Mouse (Mus musculus): Measurements from ENCODE around the gene Als2. TPM values are rescaled to one million over a fixed set of nuclear protein-coding genes. Genes with fewer than 3 reads are reported as not detected.

The Als2 gene
- polyA plus RNA-seq, 1 experiment = 3.5 TPM

DNA sequence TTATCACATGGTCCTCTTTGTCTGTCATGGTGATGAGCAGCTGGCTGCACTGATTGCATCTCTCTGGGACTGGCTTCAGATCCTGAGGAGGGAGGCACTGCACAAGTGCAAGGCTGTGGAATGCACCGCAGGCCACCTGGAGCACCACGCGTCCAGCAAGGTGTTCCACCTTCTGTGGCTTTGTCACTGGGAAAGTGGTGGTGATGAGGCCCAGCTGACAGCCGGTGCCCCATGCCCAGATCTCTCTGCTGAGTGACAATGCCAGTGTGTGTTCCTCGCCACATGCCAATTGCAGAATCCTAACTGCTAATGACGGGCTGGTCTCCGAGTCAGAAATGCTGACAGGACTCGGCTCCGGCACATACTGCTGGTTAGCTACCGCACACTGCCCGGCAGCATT is 21.6 kb downstream of the Als2 start:
- no peak for DNase-seq (ENCODE audit: low read depth, low spot score)
- WGBS = 95% methylated on average over 11 of the region's 11 CpGs

DNA sequence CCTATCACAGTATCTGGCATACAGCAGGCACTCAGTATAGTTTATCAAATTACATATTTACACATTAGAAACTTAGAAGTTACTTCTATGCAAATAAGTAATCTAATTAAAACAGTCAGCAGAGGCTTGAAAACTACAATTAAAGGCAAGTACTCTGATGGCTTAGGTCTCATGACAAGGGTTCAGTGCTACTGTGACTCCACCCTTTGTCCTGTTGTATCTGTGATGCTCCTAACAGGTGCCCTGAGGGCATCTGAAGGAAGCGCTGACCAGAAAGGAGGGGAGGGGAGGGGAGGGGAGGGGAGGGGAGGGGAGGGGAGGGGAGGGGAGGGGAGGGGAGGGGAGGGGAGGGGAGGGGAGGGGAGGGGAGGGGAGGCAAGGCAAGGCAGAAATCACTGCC is 24.1 kb downstream of the Als2 start:
- DNase-seq (ENCODE audit: low read depth, low spot score) = no peak
- no CpG with 5 or more reads among the region's 1 CpGs for WGBS

DNA sequence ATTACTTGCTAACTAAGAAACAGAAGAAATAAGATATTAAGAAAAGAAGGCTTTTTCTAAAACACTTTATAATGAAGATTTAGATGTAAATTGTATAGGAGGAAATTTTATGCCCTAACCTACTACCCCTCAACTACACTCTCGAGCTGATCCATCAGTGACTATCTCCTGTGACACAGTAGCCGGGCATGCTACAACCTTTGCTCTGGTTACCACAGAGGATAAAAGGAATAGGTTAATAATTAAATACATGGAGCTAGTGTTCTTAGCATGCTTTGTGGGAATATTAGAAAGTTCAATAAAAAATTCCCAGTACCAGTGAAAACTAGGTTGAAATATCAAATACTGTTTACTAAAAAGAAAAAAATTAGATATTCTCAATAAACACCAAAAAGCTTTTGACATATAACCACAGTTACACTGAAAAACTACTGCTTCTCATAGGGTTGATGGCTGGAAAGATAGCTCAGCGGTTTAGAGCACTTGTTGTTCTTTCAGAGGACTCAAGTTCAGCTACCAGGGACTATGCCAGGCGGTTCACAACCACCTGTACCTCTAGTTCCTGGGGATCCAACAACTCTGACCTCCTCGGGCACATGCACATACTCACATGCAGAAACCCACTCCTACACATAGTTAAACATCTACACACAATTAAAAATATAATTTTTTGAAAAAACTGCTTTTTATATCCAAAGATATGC is 24.8 kb downstream of the Als2 start:
- DNase-seq (ENCODE audit: low read depth, low spot score) = no peak
- WGBS = 36% methylated on average over 5 of the region's 5 CpGs

DNA sequence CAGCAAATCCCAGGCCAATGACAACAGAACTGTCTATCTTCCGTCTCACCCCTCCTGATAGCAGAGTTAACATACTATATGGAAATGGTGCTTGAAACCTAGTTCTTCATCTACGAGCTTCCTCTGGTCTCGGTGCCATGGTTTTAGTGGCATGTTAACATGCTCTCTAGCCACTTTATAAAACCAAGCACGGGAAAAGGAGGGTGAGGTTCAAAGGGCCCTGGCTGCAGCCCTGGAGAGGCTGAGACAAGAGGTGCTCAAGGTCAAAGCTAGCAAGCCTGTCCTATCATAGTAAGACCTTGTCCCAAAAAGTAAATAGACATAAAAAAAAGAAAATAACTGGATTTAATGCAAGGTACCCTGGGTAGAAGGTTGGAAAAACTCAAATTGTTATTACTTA is 25.4 kb downstream of the Als2 start:
- 46% methylated on average over 4 of the region's 4 CpGs for WGBS
- no peak for DNase-seq (ENCODE audit: low read depth, low spot score)

DNA sequence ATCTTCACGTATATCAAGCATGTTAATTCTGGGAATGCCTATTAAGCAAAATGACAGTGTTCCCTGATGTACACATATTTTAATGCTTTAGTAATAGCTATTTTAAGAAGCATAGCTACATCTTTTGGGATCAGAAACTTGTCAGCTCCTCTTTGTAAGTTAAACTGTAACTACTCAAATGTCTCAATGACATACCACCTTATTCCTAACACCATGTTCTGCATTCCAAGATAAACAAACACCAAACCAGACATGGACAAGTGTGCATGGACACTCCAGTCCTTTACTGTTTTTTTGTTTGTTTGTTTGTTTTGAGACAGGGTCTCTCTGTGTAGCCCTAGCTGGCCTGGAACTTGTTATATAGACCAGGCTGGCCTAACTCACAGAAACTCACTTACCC is 28.7 kb downstream of the Als2 start:
- 95% methylated on average over 1 of the region's 1 CpGs for WGBS
- no peak for DNase-seq (ENCODE audit: low read depth, low spot score)

DNA sequence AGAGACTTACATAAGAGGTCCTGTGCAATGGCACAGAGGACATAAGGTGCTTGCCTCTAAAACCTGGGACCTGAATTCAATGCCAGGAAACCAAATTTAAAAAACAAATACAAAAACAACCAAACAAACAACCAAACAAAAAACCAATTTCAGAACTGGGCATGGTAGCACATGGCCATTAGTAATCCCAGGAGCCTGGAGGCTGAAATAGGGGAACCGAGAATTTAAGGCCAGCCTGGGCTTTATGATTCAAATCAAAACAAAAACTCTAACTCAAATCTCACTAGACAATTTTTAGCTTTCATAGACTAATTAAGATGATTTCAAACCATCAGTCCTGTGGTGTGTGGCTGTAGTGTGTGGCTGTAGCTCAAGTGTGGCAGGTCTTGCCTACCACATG is 32.5 kb downstream of the Als2 start:
- 80% methylated on average over 1 of the region's 1 CpGs for WGBS
- DNase-seq (ENCODE audit: low read depth, low spot score) = no peak

DNA sequence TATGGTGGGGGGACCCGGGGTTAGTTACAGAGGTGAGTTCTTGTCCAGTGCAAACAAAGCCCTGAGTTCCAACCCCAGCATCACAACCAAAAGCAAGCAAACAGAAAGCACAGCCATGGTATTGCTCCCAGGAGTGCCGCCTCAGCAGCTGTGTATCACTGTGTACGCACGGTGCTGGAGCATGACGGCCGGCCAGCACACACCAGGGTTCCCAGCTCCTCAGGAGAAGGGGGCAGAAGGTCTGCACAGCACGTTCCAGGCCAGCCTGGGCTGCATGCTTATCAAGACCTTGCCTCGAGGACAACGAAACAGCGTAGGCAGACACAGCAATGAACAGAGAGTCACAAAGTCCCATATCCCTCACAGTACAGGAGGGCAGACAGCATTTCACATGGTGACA is 34.7 kb downstream of the Als2 start:
- WGBS = 96% methylated on average over 10 of the region's 10 CpGs

DNA sequence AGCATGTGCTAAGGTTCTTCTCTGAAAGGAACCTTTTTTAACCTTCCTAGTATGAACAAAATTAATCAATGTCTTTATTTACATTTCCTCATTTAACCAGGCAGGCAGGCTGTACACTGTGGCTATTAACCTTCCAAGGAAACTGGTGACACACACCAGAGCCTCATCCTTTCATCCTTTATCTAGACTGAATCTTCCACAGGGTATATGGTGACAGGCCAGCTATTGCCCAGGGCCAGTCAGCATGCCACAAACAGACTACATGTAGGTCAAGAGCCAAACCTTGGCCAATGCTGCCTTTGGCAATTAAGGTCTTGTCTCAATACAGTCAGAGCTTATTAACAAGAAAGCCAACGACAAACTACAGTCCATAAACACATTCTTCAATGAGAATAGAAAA is 35.5 kb downstream of the Als2 start:
- no peak for DNase-seq (ENCODE audit: low read depth, low spot score)
- 57% methylated on average over 1 of the region's 1 CpGs for WGBS

More for the DNA sequence above, 34.7 kb downstream of the Als2 start:
- no peak for DNase-seq (ENCODE audit: low read depth, low spot score)

DNA sequence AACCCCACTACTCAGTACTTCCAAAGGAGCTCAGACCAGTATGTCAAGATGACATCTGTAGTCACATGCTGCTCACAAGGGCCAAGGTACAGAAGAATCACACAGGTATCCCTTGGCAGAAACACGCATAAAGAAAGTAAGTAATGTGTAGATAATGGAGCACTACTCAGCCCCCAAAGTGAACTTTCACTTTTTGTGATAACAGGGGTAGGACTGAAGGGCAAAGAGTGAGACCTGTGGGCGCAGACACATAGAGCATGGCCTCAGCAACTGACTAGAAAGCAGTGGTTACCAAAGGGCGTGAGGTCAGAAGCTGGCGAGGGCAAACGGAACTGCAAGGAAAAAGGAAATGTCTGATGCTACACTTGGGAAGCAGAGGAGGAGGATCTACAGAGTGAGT is 36.1 kb downstream of the Als2 start:
- WGBS = 88% methylated on average over 5 of the region's 5 CpGs
- DNase-seq (ENCODE audit: low read depth, low spot score) = no peak

DNA sequence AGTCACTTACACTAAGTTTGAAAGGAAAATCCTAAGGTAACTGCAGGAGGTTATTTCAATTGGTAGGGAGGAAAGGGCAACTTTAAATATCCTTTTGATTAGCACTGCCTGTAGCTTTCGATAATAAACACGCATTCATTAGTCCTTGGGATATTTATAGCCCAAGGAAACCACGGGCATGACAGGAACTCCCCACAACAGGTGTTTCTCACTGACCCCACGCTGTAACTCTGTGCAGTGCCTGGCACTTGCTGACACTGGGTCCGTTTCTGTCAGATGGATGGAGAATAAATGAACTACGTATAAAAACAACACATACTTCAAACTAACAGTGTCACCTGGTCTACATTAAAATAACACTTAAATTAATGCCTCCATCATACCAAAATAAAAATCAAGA is 42.1 kb downstream of the Als2 start:
- DNase-seq (ENCODE audit: low read depth, low spot score) = no peak
- 63% methylated on average over 6 of the region's 6 CpGs for WGBS

DNA sequence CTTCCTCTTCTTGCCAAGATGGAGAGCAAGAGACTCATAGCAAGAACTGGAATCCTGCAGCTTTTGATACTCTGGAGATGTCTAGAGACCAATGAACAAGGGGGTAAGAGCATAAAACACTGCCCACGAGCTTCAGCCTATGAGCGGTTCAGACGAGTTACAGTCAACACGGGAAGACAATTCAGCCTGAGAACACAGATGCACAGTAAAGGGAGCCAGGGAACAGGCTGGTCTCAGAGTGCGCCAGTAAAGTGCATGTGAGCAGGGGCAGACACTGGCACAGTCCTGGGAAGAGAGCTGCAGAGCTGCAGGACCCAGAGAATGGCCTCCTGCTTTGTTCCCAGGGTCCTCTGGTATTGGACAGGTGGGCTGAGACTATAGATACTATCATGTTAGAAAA is 49.2 kb downstream of the Als2 start:
- 83% methylated on average over 5 of the region's 5 CpGs for WGBS
- no peak for DNase-seq (ENCODE audit: low read depth, low spot score)

DNA sequence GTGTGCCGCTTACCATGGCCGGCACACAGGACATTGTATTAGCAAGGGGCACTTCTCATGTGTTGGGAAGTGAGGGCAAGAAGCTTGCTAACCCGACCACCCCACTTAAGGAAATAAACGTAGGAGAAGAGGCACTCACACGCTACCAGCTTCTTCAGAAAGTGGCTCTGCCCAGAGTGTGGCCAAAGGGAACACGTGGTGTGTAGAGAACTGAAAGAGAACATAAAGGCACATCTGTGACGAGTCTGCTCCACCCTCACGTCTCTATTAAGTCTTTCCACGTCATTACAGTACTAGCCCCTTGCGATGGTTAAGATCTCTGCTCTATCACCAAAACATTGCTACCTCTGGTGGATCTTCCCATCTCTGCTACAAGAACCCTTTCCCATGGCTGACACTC is 50.7 kb downstream of the Als2 start:
- 89% methylated on average over 10 of the region's 10 CpGs for WGBS
- DNase-seq (ENCODE audit: low read depth, low spot score) = no peak

DNA sequence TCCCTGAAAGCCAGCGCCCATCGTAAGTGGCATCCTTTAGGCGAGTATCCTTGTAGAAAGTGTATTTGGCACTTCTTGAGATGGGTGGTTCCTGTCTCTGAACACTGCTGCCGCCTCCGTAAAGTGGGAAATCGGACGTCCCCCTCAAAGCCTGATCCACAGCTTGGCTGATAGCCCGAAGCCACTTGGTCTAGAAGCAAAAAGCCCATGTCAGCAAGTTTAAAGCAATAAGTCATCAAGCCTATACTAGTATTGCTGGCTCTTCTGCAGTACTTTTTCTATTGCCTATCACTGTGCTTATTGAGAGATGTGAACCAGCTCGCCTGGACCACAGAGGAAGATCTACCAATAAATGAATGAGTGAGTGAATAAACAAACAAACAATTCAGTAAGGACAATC is 51.6 kb downstream of the Als2 start:
- no peak for DNase-seq (ENCODE audit: low read depth, low spot score)
- WGBS = 86% methylated on average over 9 of the region's 9 CpGs

DNA sequence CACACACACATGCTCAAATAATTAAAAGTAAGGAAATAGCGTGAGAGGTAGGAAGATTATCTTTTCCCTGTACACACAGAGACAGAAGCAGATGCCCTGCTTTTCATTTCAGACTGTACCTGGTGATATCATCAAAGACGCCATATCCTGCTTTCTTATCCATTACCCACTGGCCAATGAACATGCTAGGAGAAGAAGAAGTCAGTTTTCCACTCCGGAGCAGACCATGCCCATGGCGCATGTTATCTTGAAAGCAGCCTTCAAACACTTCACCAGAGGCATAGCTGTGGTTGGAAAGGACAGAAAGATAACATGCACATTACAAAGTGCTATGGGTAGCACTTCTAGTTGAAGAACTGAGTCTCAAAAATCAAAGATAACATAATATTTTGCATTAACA is 54.0 kb downstream of the Als2 start:
- 95% methylated on average over 4 of the region's 4 CpGs for WGBS
- DNase-seq (ENCODE audit: low read depth, low spot score) = no peak

DNA sequence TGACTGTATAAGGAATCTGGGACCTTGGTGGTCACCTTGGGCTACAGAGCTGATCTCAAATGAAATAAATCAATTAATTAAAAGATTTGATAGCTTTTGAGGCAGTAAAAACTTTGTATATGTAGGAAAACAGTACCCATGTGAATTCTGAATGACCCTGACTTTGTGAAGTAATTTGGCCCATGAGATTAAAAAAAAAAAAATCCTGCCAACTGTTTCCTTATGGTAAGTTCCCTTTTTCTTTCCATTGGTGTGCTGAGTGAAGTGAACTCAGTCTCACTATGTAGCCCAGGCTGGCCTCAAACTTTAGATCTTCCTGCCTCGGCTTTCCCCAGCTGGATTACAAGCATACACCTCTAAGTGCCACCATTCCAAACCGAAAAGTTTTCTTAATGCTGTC is 54.7 kb downstream of the Als2 start:
- DNase-seq (ENCODE audit: low read depth, low spot score) = no peak
- WGBS = 90% methylated on average over 2 of the region's 2 CpGs

DNA sequence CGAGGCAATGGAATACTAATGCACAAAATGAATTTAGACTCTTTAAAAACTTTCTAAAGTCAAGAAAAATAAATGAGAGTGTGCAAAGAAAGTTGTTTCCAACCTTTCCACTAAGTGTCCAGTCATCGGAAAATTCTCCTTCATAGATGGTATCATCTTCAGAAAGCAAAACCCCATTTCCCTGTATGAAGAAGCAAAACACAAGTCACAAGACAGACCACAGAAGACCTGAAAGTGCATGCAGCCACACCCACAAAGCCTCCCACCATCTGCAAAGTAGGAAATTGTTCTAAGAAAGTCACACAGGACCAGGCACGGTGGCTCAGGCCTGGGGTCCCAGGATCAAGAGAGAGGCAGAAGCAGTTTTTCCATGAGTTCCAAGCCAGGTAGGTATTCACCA is 57.0 kb downstream of the Als2 start:
- DNase-seq (ENCODE audit: low read depth, low spot score) = no peak

DNA sequence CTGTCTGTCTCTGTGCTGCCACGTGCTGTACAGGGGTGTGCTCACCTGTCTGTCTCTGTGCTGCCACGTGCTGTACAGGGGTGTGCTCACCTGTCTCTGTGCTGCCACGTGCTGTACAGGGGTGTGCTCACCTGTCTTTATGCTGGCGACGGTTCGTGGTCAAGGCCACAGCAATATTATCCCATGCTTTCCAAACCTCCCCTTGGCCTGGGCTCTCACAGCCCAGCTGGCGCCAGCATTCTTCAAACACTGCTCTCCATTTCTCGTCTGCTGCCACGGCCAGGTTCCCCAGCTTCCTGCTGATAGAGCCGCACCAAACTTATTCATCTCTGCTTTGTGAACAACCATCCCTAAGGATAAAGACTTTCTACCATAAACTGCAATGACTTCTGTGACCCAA is 58.6 kb downstream of the Als2 start:
- no peak for DNase-seq (ENCODE audit: low read depth, low spot score)
- WGBS = 67% methylated on average over 10 of the region's 10 CpGs

More for the DNA sequence above, 57.0 kb downstream of the Als2 start:
- 89% methylated on average over 3 of the region's 3 CpGs for WGBS

DNA sequence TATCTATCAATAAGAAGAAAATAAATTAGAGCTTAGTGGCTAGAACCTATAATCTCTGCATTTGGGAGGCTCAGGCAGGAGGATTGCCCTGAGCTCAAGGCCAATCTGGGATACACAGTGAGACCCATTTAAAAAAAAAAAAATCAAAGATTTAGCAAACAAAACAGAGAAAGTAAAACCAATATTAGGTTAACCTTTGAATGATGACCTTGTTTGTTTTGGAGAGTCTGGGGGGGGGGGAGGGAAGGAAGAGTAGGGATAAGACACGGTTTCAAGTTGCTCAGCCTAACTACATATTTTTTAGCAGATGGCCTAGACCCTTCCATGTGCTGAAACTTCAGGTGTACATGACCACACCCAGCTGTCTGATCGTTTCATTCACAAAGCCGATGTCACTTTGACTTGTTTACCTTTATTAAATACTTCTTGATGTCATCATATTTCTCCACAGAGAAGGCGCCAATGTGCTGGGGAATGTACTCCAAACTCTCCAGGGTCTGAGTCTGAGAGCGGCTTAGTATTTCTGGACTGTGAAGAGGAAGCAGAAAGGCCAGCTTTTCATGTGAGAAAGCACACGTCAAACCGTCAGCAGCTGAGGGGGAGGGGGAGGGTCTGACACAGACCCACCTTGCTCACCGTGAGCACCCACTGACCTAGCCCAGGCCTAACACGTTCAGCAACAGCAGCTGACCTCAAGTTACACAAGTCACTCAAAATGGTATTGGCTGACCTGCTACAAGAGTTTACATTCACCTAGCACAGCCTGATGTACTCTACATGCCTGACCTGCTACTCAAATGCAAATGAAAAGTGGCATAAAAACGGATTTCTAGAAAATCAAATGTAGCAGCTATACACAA is 62.3 kb downstream of the Als2 start:
- DNase-seq (ENCODE audit: low read depth, low spot score) = no peak
- 59% methylated on average over 10 of the region's 10 CpGs for WGBS

DNA sequence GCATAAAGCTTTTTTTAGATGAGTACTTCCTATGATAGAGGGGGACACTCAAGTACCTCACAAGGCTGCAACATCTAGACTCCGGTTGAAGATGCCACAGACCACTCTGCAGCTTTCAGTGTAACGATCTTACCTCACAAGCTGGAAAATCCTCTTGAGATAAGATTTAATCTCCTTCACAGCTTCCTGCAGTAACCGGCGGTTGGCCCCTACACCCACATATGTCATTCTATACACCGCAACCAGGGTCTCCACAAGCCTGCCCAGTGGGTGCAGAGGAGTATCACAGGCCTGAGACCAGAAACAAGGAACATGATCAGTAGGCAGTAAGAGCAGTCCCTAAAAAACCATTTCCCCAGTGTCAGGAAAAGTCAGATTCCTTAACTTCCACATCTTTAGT is 64.0 kb downstream of the Als2 start:
- DNase-seq (ENCODE audit: low read depth, low spot score) = no peak
- WGBS = 85% methylated on average over 5 of the region's 5 CpGs

DNA sequence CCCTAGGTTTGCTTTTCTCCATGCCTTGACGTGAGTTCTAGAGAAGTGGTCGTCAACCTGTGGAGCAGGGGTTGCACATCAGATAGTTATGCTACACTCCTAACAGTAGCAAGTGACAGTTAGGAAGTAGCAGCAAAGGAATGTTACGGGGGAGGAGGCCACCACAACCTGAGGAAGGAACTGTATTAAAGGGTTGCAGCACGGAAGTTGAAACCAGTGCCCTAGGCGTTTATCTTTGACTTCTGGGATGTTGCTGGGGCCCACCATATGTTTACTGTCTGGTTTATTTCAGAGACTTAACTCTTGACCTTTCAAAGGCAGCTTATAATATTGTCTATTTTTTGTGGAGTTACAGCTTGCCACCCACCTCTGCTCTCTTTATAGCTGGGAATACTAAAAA is 65.2 kb downstream of the Als2 start:
- WGBS = 71% methylated on average over 5 of the region's 5 CpGs
- no peak for DNase-seq (ENCODE audit: low read depth, low spot score)

DNA sequence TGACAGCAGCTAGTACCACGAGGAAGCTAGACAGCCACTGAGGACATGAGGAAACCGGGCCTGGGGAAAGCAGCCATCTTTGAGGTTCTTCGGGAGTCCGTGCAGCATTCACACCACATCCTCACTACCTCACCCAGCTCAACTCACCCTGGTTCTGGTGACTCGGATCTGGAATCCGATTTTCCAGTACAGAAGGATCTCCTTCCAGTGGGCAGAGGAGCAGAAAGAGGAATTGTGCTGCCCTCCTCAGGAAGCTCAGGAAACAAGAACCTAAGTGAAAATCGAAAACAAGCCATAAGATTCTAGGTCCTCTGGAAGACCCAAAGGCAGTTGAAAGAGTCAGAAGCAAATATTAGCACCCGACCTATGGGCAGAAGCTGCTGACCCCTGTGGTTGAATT is 66.7 kb downstream of the Als2 start:
- no peak for DNase-seq (ENCODE audit: low read depth, low spot score)

More for the DNA sequence above, 66.7 kb downstream of the Als2 start:
- 85% methylated on average over 8 of the region's 8 CpGs for WGBS
